Mouse (Mus musculus) stomach, embryonic 14.5 days (tissue): ENCODE measurements around the gene Ptpn5. TPM values are rescaled to one million over a fixed set of nuclear protein-coding genes. Genes with fewer than 3 reads are reported as not detected.

Source experiments
- ATAC-seq: fragments of 200-750 bp; cut with Nextera tagmentation; 2 replicates; pipeline ENCODE4 v1.8.0; 2017; ENCODE audit warnings: low read depth, moderate TSS enrichment; ENCODE audit not compliant: insufficient number of reproducible peaks, insufficient read depth, low FRiP score
- H3K27ac ChIP-seq: fragments of 300-500 bp; sonication (generic); 2 replicates; pipeline ENCODE4 v1.5.1; 2014; ENCODE audit warnings: mild to moderate bottlenecking, low read length, moderate library complexity, mixed read lengths
- H3K27me3 ChIP-seq: fragments of 300-500 bp; sonication (generic); 2 replicates; pipeline ENCODE4 v1.6.1; 2014; ENCODE audit warnings: low read length, control low read depth, mixed read lengths; ENCODE audit not compliant: control insufficient read depth, insufficient read depth
- H3K36me3 ChIP-seq: fragments of 300-500 bp; sonication (generic); 2 replicates; pipeline ENCODE4 v1.6.1; 2014; ENCODE audit warnings: mild to moderate bottlenecking, control low read depth, low read length, moderate library complexity, mixed read lengths; ENCODE audit not compliant: control insufficient read depth, insufficient read depth
- H3K4me1 ChIP-seq: fragments of 300-500 bp; sonication (generic); 2 replicates; pipeline ENCODE4 v1.6.1; 2014; ENCODE audit warnings: low read length, control low read depth, mixed read lengths; ENCODE audit not compliant: control insufficient read depth, insufficient read depth
- H3K4me2 ChIP-seq: fragments of 300-500 bp; sonication (generic); replicated peaks from 2 replicates; pipeline ENCODE4 v1.6.1; 2014; ENCODE audit warnings: low read depth, low read length, control low read depth
- H3K4me3 ChIP-seq: fragments of 300-500 bp; sonication (generic); 2 replicates; pipeline ENCODE4 v1.5.1; 2014; ENCODE audit warnings: low read depth, low read length, control low read depth
- H3K9ac ChIP-seq: fragments of 300-500 bp; sonication (generic); replicated peaks from 2 replicates; pipeline ENCODE4 v1.6.1; 2014; ENCODE audit warnings: low read depth, mild to moderate bottlenecking, control low read depth, low read length, moderate library complexity, mixed read lengths
- H3K9me3 ChIP-seq: fragments of 300-500 bp; sonication (generic); 2 replicates; pipeline ENCODE4 v1.6.1; 2016; ENCODE audit warnings: low read depth, low read length, control low read depth; ENCODE audit not compliant: control insufficient read depth
- WGBS: fragments of 180-500 bp; shearing (Covaris S2); extraction: QIAGEN DNeasy Blood & Tissue Kit; methylation state at CpG from one replicate; pipeline ENCODE4 v1.1.7; 2014; 5-methylcytosine and 5-hydroxymethylcytosine counted together
- polyA plus RNA-seq: library from polyadenylated mRNA; unstranded; fragments of >200 nt; fragmentation: Nextera tagmentation; extraction: Ambion mirVana; gene quantifications from 2 replicates; pipeline ENCODE4 v1.2.1, GENCODE M21; 2014

Gene Ptpn5
- polyA plus RNA-seq, 1 experiment from 2014 or later = 2.2 TPM

DNA sequence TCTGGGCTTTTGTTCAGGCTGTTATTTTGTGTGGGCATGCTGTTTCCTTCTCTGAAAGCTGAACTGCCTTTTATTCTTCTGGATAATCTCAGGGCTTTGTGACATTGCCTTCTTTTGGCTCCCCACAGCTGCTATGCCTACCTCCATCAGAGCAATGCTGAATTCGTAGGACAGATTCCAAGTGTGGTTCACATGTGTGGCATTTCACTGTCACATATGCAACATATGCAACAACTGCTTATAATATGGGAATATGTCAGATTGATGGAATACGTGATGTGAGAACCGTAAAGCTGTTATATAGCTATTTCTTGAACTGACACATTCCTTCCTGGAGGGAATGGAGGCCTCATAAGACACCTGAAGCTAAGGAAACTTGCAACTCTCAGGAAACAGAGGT, 66.5 kb downstream of the Ptpn5 start:
- no peaks in the 10 kb centered on the region for H3K4me1 ChIP-seq
- H3K9me3 ChIP-seq = no peaks in the 10 kb centered on the region
- no peak overlapping the region for H3K9ac ChIP-seq
- H3K4me2 ChIP-seq = no peak overlapping the region
- H3K27me3 ChIP-seq = no peaks in the 10 kb centered on the region
- no peak overlapping the region for H3K27ac ChIP-seq
- no peak for ATAC-seq
- WGBS = 73% methylated on average over 3 of the region's 3 CpGs
- H3K36me3 ChIP-seq = no peaks in the 10 kb centered on the region
- H3K4me3 ChIP-seq = no peak overlapping the region

DNA sequence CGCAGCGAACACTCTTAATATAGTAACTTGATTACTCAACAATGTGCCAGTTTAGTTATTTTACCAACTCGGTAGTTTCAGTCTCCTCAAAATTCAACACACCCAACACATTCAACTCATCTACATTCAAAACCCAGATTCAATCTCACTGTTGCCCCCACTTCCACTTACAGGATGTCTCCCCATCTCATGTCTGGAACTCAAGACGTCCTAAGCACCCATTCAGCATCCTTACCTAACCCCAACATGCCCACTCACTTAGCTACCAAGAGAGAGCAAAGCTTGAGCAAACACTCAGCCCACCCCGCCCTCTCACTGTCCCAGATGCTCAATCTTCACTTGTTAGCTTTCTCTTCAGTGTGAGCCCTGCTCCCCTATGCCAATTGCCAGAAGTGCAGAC, 71.9 kb downstream of the Ptpn5 start:
- H3K4me2 ChIP-seq = no peak overlapping the region
- H3K9ac ChIP-seq = no peak overlapping the region
- no peaks in the 10 kb centered on the region for H3K9me3 ChIP-seq
- H3K36me3 ChIP-seq = no peaks in the 10 kb centered on the region
- H3K4me1 ChIP-seq = no peaks in the 10 kb centered on the region
- no peak for ATAC-seq
- whole genome bisulfite sequencing = 84% methylated on average over 5 of the region's 5 CpGs
- no peaks in the 10 kb centered on the region for H3K27me3 ChIP-seq
- H3K27ac ChIP-seq = no peak overlapping the region
- no peak overlapping the region for H3K4me3 ChIP-seq

DNA sequence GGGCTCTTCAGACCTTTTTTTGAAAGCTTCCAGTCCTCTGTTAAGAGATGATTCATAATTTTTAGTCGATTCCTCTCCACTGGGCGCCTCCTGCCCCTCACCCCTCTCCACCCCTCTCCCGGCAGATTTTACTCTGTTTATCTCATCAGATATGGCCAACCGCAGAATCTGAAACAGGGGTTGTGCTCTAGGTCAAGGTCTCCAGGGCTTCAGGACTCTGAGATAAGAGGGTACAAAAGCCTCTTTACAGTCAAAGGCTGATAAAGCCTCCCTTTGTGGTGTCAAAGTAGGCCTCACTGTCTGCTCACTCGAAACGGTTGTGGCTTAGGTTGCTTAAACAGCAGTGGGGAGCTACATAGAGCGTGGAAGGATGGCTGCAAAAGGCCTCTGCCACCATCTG, 74.1 kb downstream of the Ptpn5 start:
- no peaks in the 10 kb centered on the region for H3K4me1 ChIP-seq
- H3K27ac ChIP-seq = peak overlapping the region; percentile 27; the same call in 1 of the 2 replicates

DNA sequence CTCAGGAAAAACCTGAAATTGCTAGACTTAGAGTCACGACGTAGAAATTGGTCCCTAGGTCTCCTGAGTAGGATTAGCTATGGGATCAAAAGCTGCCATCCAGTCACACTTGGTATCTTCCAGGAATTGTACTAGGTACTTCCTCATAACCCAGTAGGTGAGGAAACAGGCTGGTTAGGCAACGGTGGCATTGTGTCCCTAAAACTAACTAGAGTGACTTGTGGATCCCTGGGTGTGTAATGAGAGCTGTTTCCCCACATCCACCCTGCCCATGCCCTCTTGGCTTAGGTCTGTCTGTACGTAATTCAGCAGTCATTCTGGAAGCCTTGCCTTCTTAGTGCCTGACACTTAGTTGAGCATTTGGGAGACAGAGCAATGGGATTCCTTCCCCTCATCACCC, 77.2 kb downstream of the Ptpn5 start:
- H3K4me1 ChIP-seq = peaks cover 11% of the 10 kb centered on the region
- no peaks in the 10 kb centered on the region for H3K9me3 ChIP-seq
- H3K4me2 ChIP-seq = no peak overlapping the region
- no peak overlapping the region for H3K4me3 ChIP-seq
- H3K9ac ChIP-seq = no peak overlapping the region
- peaks cover 3% of the 10 kb centered on the region; the same call in 1 of the 2 replicates for H3K36me3 ChIP-seq
- H3K27ac ChIP-seq = no peak overlapping the region
- no peak for ATAC-seq
- H3K27me3 ChIP-seq = no peaks in the 10 kb centered on the region
- WGBS = 78% methylated on average over 4 of the region's 4 CpGs

More for the DNA sequence above, 74.1 kb downstream of the Ptpn5 start:
- no peaks in the 10 kb centered on the region for H3K27me3 ChIP-seq
- no peaks in the 10 kb centered on the region for H3K9me3 ChIP-seq
- no peak; the same call in 1 of the 2 replicates for ATAC-seq
- WGBS = 53% methylated on average over 7 of the region's 7 CpGs
- H3K9ac ChIP-seq = no peak overlapping the region
- H3K4me3 ChIP-seq = no peak overlapping the region
- H3K4me2 ChIP-seq = no peak overlapping the region
- H3K36me3 ChIP-seq = no peaks in the 10 kb centered on the region

DNA sequence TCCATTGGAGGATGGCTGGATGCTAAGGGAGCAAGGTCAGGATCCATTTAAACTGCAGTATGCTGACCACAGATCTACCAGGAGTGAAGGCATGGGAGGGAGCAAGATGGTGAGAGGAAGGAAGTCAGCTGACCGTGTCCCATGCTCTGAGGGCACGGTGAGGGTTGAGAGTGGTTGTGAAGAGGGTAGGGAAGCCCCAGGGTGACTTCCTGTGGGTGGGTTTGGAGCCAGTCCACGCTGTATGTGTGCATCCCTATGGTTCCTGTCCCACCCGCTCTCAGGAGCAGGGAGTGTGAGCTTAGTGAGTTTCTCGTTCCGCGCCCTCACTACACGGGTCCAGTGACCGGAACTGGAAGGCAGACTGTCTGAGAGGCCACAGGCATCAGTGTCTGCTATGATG, 77.7 kb downstream of the Ptpn5 start:
- H3K9ac ChIP-seq = no peak overlapping the region
- H3K27me3 ChIP-seq = no peaks in the 10 kb centered on the region
- peaks cover 14% of the 10 kb centered on the region for H3K4me1 ChIP-seq
- no peak for ATAC-seq
- H3K9me3 ChIP-seq = no peaks in the 10 kb centered on the region
- no peak overlapping the region for H3K27ac ChIP-seq
- no peak overlapping the region for H3K4me3 ChIP-seq
- no peak overlapping the region for H3K4me2 ChIP-seq
- H3K36me3 ChIP-seq = peaks cover 3% of the 10 kb centered on the region; the same call in 1 of the 2 replicates
- WGBS = 76% methylated on average over 9 of the region's 9 CpGs

DNA sequence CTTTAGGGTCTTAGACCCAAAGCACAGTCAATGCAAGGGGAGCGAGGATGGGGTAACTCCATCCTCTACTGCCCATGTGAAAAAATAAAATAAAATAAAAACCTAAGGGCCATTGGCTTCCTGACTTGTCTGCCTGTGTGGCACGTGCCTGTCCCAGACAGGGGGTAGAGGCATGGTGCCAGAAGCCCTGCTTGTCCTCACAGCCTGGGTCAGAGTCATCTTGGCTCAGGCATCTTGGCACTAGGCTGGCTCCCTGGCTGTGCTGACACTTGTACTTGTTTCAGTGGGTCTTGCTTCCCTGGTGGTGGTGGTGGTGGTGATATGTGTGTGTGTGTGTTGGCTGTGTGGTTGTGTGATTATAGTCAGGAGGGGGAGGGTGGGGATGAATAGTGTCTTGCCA, 78.8 kb downstream of the Ptpn5 start:
- Histone ChIP-seq H3K4me1 (peaks cover 14% of the 10 kb centered on the region), H3K9me3 (no peaks in the 10 kb centered on the region), H3K36me3 (peaks cover 3% of the 10 kb centered on the region; the same call in 1 of the 2 replicates), H3K27me3 (no peaks in the 10 kb centered on the region), H3K9ac (no peak overlapping the region), H3K4me2 (no peak overlapping the region), H3K4me3 (no peak overlapping the region), H3K27ac (no peak overlapping the region)
- ATAC-seq = no peak
- 88% methylated on average over 2 of the region's 2 CpGs for WGBS

DNA sequence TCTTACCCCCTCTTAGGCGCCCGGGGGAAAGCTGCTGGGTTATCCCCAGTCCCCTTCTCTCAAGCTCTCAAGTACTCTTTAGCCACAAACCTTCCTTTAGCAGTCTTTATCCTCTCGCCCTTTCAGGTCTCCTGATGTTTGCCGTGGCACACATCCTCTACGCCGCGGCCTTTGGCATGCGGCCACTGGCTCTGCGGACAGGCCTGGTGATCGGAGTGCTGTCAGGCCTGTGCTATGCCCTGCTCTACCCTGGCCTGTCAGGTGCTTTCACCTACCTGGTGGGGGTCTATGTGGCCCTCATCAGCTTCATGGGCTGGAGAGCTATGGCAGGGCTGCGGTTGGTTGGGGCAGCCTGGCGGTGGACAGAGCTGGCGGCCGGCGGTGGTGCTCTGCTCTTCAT, 80.2 kb downstream of the Ptpn5 start:
- no peaks in the 10 kb centered on the region for H3K9me3 ChIP-seq
- 94% methylated on average over 15 of the region's 15 CpGs for WGBS
- H3K27me3 ChIP-seq = no peaks in the 10 kb centered on the region
- H3K9ac ChIP-seq = no peak overlapping the region
- H3K4me1 ChIP-seq = peaks cover 14% of the 10 kb centered on the region
- H3K36me3 ChIP-seq = peaks cover 3% of the 10 kb centered on the region; the same call in 1 of the 2 replicates
- no peak overlapping the region for H3K4me3 ChIP-seq
- no peak for ATAC-seq
- no peak overlapping the region for H3K4me2 ChIP-seq
- no peak overlapping the region for H3K27ac ChIP-seq

DNA sequence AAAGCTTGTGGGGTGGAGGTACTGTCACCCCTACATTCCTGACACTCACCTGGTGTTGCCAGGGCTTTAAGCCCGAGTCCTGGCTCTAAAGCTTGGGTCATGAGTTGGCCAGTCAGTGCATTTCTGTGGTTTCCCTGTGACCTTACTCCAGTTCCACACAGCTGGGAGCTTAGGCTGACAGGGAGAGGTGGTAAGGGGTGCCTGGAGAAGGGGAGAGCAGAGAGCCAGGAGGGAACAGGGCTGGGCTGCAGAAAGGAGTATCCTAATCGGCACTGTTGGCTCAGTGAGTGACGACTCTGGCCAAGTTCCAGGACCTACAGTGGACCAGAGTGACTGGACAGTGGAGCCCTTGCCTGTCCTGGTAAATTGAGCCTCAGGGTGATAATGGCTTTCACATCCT, 81.2 kb downstream of the Ptpn5 start:
- peak overlapping the region; percentile 94 for H3K27ac ChIP-seq
- H3K4me3 ChIP-seq = peak overlapping the region; percentile 72
- H3K9ac ChIP-seq = no peak overlapping the region; the same call in 1 of the 2 replicates
- no peaks in the 10 kb centered on the region for H3K9me3 ChIP-seq
- no peak for ATAC-seq
- peaks cover 14% of the 10 kb centered on the region for H3K4me1 ChIP-seq
- H3K4me2 ChIP-seq = peak overlapping the region; percentile 78
- H3K27me3 ChIP-seq = no peaks in the 10 kb centered on the region
- peaks cover 3% of the 10 kb centered on the region; the same call in 1 of the 2 replicates for H3K36me3 ChIP-seq
- 15% methylated on average over 3 of the region's 3 CpGs for WGBS
